8 mouse cellular contexts compared by ENCODE assay signal in the genomic region with DNA sequence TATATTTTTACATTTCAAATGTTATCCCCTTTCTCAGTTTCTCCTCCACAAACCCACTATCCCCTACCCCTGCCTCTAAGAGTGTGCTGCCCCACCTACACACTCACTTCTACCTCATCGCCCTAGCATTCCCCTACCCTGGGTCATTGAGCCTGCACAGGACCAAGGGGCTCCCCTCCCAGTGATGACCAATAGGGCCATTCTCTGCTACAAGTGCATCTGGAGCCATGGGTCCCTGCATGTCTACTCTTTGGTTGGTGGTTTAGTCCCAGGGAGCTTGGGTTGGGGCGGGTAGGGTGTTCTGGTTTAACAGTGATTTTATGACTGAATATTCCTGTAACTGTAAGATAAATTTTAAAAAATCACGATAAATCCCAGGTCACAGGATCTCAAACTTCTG. TPM values are rescaled to one million over a fixed set of nuclear protein-coding genes. Genes with fewer than 3 reads are reported as not detected.
DNase-seq lines count a peak whose midpoint lies in the region; ATAC-seq and TF ChIP-seq lines count a peak whose summit lies in the region.

No protein-coding gene starts in this region.

- no peaks in the 10 kb centered on the region for H3K9me3 ChIP-seq in ES-E14 (ENCODE audit: control insufficient read depth, insufficient read depth, low read depth, low read length)
- H3K9me3 ChIP-seq in forebrain, embryonic 10.5 days, result no peaks in the 10 kb centered on the region
- H3K9me3 ChIP-seq in limb, embryonic 11.5 days (ENCODE audit: control insufficient read depth, low read length), result no peaks in the 10 kb centered on the region

- WGBS in kidney, adult 2 months, result 9% methylated on average over 3 of the region's 3 CpGs
- WGBS in forebrain, embryonic 10.5 days, result 7% methylated on average over 3 of the region's 3 CpGs
- 6% methylated on average over 3 of the region's 3 CpGs for WGBS in limb, embryonic 11.5 days
- 2% methylated on average over 3 of the region's 3 CpGs for WGBS in olfactory bulb, adult 2 months

- no peak for TF ChIP-seq POLR2A in kidney, adult 2 months (IDR thresholded peaks at IDR 0.05; ENCODE audit: low read depth, low read length)
- no peak for TF ChIP-seq POLR2A in olfactory bulb, adult 2 months (IDR thresholded peaks at IDR 0.05; ENCODE audit: insufficient read depth, low read depth, low read length)

- H3K9ac ChIP-seq in ES-E14 (ENCODE audit: insufficient read depth, low read depth, low read length, poor library complexity, severe bottlenecking), result peak overlapping the region; percentile 91
- H3K9ac ChIP-seq in limb, embryonic 11.5 days (ENCODE audit: low read length), result peak overlapping the region; percentile 70

- peak; percentile 3 for DNase-seq in kidney, adult 2 months
- DNase-seq in kidney, postnatal 25 days, result no peak
- DNase-seq in ES-E14 (ENCODE audit: low read depth, low spot score), result no peak
- DNase-seq in forebrain, embryonic 10.5 days (ENCODE audit: extremely low spot score, low spot score), result peak; percentile 20
- peak; percentile 26 for DNase-seq in limb, embryonic 11.5 days (ENCODE audit: low spot score)
- DNase-seq in ovary, postnatal 14 days (ENCODE audit: low spot score), result no peak
- DNase-seq in layer of hippocampus, adult 9-11 months, result no peak

- no peaks in the 10 kb centered on the region for H3K4me1 ChIP-seq in kidney, adult 2 months (ENCODE audit: control insufficient read depth, insufficient read depth, low read length)
- H3K4me1 ChIP-seq in ES-E14 (ENCODE audit: control insufficient read depth in 2 of 2, insufficient read depth in 2 of 2, low read length in 2 of 2, poor library complexity in 1 of 2), result peaks cover 0 to 1% of the 10 kb centered on the region in 2 experiments; a peak in 2 of 4 replicates
- peaks cover 6% of the 10 kb centered on the region; the same call in 1 of the 2 replicates for H3K4me1 ChIP-seq in forebrain, embryonic 10.5 days
- no peaks in the 10 kb centered on the region for H3K4me1 ChIP-seq in limb, embryonic 11.5 days (ENCODE audit: control insufficient read depth, insufficient read depth, low read length)
- no peaks in the 10 kb centered on the region for H3K4me1 ChIP-seq in olfactory bulb, adult 2 months (ENCODE audit: control insufficient read depth, insufficient read depth, low read length)

- TF ChIP-seq CTCF in kidney, adult 2 months (conservative IDR thresholded peaks at IDR 0.05; ENCODE audit: insufficient read depth, insufficient read length, low read depth, low read length), result no peak
- TF ChIP-seq CTCF in olfactory bulb, adult 2 months (IDR thresholded peaks at IDR 0.05; ENCODE audit: insufficient read depth, low read depth, low read length), result no peak

- H3K27me3 ChIP-seq in kidney, adult 2 months (replicated peaks; ENCODE audit: control insufficient read depth, insufficient read depth, low read length), result no peaks in the 10 kb centered on the region
- H3K27me3 ChIP-seq in forebrain, embryonic 10.5 days (ENCODE audit: poor library complexity, severe bottlenecking), result no peaks in the 10 kb centered on the region
- no peaks in the 10 kb centered on the region for H3K27me3 ChIP-seq in limb, embryonic 11.5 days (ENCODE audit: control insufficient read depth, insufficient read depth, low read length)

- H3K4me3 ChIP-seq in kidney, adult 2 months (ENCODE audit: insufficient read depth, low read depth, low read length), result peak overlapping the region; percentile 74
- peak overlapping the region; percentile 81 to 91 for H3K4me3 ChIP-seq in ES-E14 (ENCODE audit: insufficient read depth in 1 of 2, low read depth in 1 of 2, low read length in 2 of 2, poor library complexity in 1 of 2, severe bottlenecking in 1 of 2)
- H3K4me3 ChIP-seq in forebrain, embryonic 10.5 days, result peak overlapping the region; percentile 72
- peak overlapping the region; percentile 56 for H3K4me3 ChIP-seq in limb, embryonic 11.5 days (ENCODE audit: low read depth, low read length)
- H3K4me3 ChIP-seq in olfactory bulb, adult 2 months (ENCODE audit: insufficient read depth, low read depth, low read length), result peak overlapping the region; percentile 94

- in situ Hi-C loops in ES-E14 (cut with MboI; ENCODE audit: low sequenced_read_pairs in 2 of 2, unreplicated experiment in 2 of 2), result no loop called here

- no peak overlapping the region for H3K27ac ChIP-seq in kidney, adult 2 months (ENCODE audit: insufficient read depth, low read depth, low read length)
- H3K27ac ChIP-seq in ES-E14 (ENCODE audit: insufficient read depth, low read depth, low read length, poor library complexity, severe bottlenecking), result no peak overlapping the region; the same call in 1 of the 2 replicates
- peak overlapping the region; percentile 84 for H3K27ac ChIP-seq in forebrain, embryonic 10.5 days
- H3K27ac ChIP-seq in limb, embryonic 11.5 days (replicated peaks; ENCODE audit: low read depth, low read length), result no peak overlapping the region
- no peak overlapping the region for H3K27ac ChIP-seq in olfactory bulb, adult 2 months (ENCODE audit: insufficient read depth, low read depth, low read length)

- peak overlapping the region; percentile 56 for H3K4me2 ChIP-seq in limb, embryonic 11.5 days (ENCODE audit: low read depth, severe bottlenecking)

- no peaks in the 10 kb centered on the region for H3K36me3 ChIP-seq in kidney, adult 2 months (ENCODE audit: control insufficient read depth, insufficient read depth, low read length)
- H3K36me3 ChIP-seq in ES-E14 (ENCODE audit: control insufficient read depth, insufficient read depth, low read length, poor library complexity, severe bottlenecking), result no peaks in the 10 kb centered on the region
- peaks cover 3% of the 10 kb centered on the region for H3K36me3 ChIP-seq in forebrain, embryonic 10.5 days (replicated peaks)
- H3K36me3 ChIP-seq in limb, embryonic 11.5 days (ENCODE audit: control insufficient read depth, insufficient read depth, low read length), result no peaks in the 10 kb centered on the region

- peak; percentile 81 for ATAC-seq in limb, embryonic 11.5 days (ENCODE audit: insufficient number of reproducible peaks, low FRiP score, low TSS enrichment, low read depth)

TF ChIP-seq in ES-E14, 5 proteins besides CTCF, POLR2A, EP300 and RAD21:
- TF ChIP-seq MAFK (IDR thresholded peaks at IDR 0.05; ENCODE audit: insufficient read depth, low read depth, low read length) (no peak), ZC3H11A (IDR thresholded peaks at IDR 0.05; ENCODE audit: borderline replicate concordance, low read depth, low read length) (no peak), ZNF384 (IDR thresholded peaks at IDR 0.05; ENCODE audit: low read depth, low read length) (no peak), HCFC1 (IDR thresholded peaks at IDR 0.05; ENCODE audit: borderline replicate concordance, insufficient read depth, low read length) (no peak), CHD2 (IDR thresholded peaks at IDR 0.05; ENCODE audit: low read depth, low read length) (no peak)

RNA-seq across cellular contexts. Expression of gene Zfp995, which starts 0.7 kb away (rescaled TPM):
- polyA plus RNA-seq in kidney, adult 2 months (2012; rRNA removed), result 0.33 and 0.83 TPM in 2 replicates
- 5.0 and 7.6 TPM in 2 replicates for total RNA-seq in ES-E14 (2012; rRNA removed)
- polyA plus RNA-seq in forebrain, embryonic 10.5 days (2016; fragmentation: Nextera tagmentation; extraction: Ambion mirVana), result 6.0 and 7.1 TPM in 2 replicates
- polyA plus RNA-seq in limb, embryonic 11.5 days (2014; fragmentation: Nextera tagmentation; extraction: Ambion mirVana), result 6.8 and 7.1 TPM in 2 replicates
- not detected in 2 replicates for polyA plus RNA-seq in olfactory bulb, adult 2 months (2012; ENCODE audit: insufficient read depth, insufficient read length, low replicate concordance, missing spikeins)

RNA-seq across cellular contexts. Expression of gene Zfp942, which starts 53.2 kb away (rescaled TPM):
- polyA plus RNA-seq in kidney, adult 2 months (2012; rRNA removed), result 1.4 and 1.7 TPM in 2 replicates
- total RNA-seq in ES-E14 (2012; rRNA removed), result 11.7 and 12.9 TPM in 2 replicates
- polyA plus RNA-seq in forebrain, embryonic 10.5 days (2016; fragmentation: Nextera tagmentation; extraction: Ambion mirVana), result 22.0 and 23.0 TPM in 2 replicates
- polyA plus RNA-seq in limb, embryonic 11.5 days (2014; fragmentation: Nextera tagmentation; extraction: Ambion mirVana), result 26.0 and 29.9 TPM in 2 replicates
- polyA plus RNA-seq in olfactory bulb, adult 2 months (2012; ENCODE audit: insufficient read depth, insufficient read length, low replicate concordance, missing spikeins), result not detected in 2 replicates

RNA-seq across cellular contexts. Expression of gene Zfp943, which starts 53.3 kb away (rescaled TPM):
- 3.0 and 3.4 TPM in 2 replicates for polyA plus RNA-seq in kidney, adult 2 months (2012; rRNA removed)
- total RNA-seq in ES-E14 (2012; rRNA removed), result 3.2 and 3.5 TPM in 2 replicates
- 14.4 and 15.1 TPM in 2 replicates for polyA plus RNA-seq in forebrain, embryonic 10.5 days (2016; fragmentation: Nextera tagmentation; extraction: Ambion mirVana)
- polyA plus RNA-seq in limb, embryonic 11.5 days (2014; fragmentation: Nextera tagmentation; extraction: Ambion mirVana), result 19.1 and 20.2 TPM in 2 replicates
- polyA plus RNA-seq in olfactory bulb, adult 2 months (2012; ENCODE audit: insufficient read depth, insufficient read length, low replicate concordance, missing spikeins), result not detected in 2 replicates

Comparison
In these comparisons a context has a peak if more than half of its experiments do, and no peak if none do; other contexts are left out.
1. DNase-seq: peak in kidney, adult 2 months (single experiment), forebrain, embryonic 10.5 days (single experiment) and limb, embryonic 11.5 days (single experiment); none in kidney, postnatal 25 days (0 of 2), ES-E14 (single experiment), ovary, postnatal 14 days (single experiment) and layer of hippocampus, adult 9-11 months (single experiment).
2. Peak in every context shown above with its lines, with median percentiles within 50 percentile points of each other: H3K4me3 ChIP-seq.